Mouse (Mus musculus) G1E (cell line): Measurements from ENCODE around the gene Sh3rf1.

Experiments used
- CTCF ChIP-seq: IDR thresholded peaks from 2 replicates; pipeline ENCODE4 v1.5.1; 2012; ENCODE audit warnings: low read depth, low read length, inconsistent platforms, mixed read lengths
- GATA1 ChIP-seq: IDR thresholded peaks from 2 replicates; pipeline ENCODE4 v1.6.1; 2012; ENCODE audit warnings: borderline replicate concordance, low read length, inconsistent platforms, mixed read lengths
- GATA2 ChIP-seq: IDR thresholded peaks from 2 replicates; pipeline ENCODE4 v1.6.1; 2012; ENCODE audit warnings: low read depth, low read length, inconsistent platforms, borderline replicate concordance
- POLR2AphosphoS5 ChIP-seq: IDR thresholded peaks from 2 replicates; pipeline ENCODE4 v1.6.1; 2012; ENCODE audit warnings: low read depth, low read length, inconsistent platforms; ENCODE audit not compliant: insufficient replicate concordance
- TAL1 ChIP-seq: conservative IDR thresholded peaks from 2 replicates; pipeline ENCODE4 v1.6.1; 2012; ENCODE audit warnings: low read depth, low read length, inconsistent platforms, mixed read lengths

DNA sequence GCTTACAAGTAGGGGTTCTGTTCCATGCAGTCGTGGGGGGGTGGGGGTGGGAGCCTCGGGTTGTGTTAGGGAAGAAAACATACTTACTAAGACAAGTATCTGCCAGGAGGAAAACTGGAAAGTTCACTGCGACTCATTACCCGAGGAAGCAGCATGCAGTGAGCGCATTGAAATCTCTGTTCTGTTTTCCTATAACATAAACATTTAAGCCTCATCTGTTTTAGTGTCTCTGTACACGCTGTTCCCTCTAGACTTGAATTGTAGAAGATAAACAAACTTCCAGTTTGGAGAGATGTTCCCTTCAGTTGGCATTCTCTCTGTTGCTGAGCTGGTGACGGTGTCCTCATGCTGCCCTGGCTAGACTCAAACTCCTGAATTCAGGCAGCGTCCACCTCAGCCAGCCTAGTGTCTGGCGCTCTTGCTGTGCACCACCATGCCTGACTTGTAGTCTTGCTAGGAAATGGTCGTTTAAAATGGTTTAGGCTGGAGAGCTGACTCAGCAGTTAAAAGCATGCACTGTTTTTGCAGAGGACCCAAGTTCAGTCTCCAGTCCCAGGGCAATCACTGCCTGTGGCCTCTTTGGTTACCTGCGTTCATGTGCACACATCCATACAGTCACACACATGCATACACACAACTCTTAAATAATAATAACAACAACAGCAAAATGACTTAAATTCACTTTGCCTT, 162.0 kb downstream of the Sh3rf1 start:
- TF ChIP-seq CTCF (no peak), GATA1 (no peak), GATA2 (no peak), POLR2AphosphoS5 (no peak), TAL1 (no peak)
